Mouse (Mus musculus) heart, embryonic 12.5 days (tissue): ENCODE results near the gene Atg7. TPM values are rescaled to one million over a fixed set of nuclear protein-coding genes. Genes with fewer than 3 reads are reported as not detected.

ENCODE experiments used
- ATAC-seq: fragments of 200-750 bp; cut with Nextera tagmentation; 2 replicates; pipeline ENCODE4 v1.8.0; 2017; ENCODE audit warnings: moderate TSS enrichment, moderate library complexity; ENCODE audit not compliant: insufficient number of reproducible peaks, low FRiP score
- H3K27ac ChIP-seq: fragments of 300-500 bp; sonication (generic); 2 replicates; pipeline ENCODE4 v1.5.1; 2016; ENCODE audit warnings: mild to moderate bottlenecking, moderate library complexity; ENCODE audit not compliant: poor library complexity, severe bottlenecking
- H3K27me3 ChIP-seq: fragments of 300-500 bp; sonication (generic); replicated peaks from 2 replicates; pipeline ENCODE4 v1.6.1; 2016; ENCODE audit warnings: mild to moderate bottlenecking, moderate library complexity
- H3K36me3 ChIP-seq: fragments of 300-500 bp; sonication (generic); 2 replicates; pipeline ENCODE4 v1.6.1; 2016; ENCODE audit warnings: mild to moderate bottlenecking, moderate library complexity
- H3K4me1 ChIP-seq: fragments of 300-500 bp; sonication (generic); replicated peaks from 2 replicates; pipeline ENCODE4 v1.6.1; 2016; ENCODE audit warnings: mild to moderate bottlenecking
- H3K4me2 ChIP-seq: fragments of 300-500 bp; sonication (generic); 2 replicates; pipeline ENCODE4 v1.6.1; 2016; ENCODE audit warnings: mild to moderate bottlenecking, moderate library complexity
- H3K4me3 ChIP-seq: fragments of 300-500 bp; sonication (generic); 2 replicates; pipeline ENCODE4 v1.5.1; 2016; ENCODE audit warnings: mild to moderate bottlenecking
- H3K9ac ChIP-seq: fragments of 300-500 bp; sonication (generic); 2 replicates; pipeline ENCODE4 v1.6.1; 2016; ENCODE audit warnings: mild to moderate bottlenecking, moderate library complexity
- H3K9me3 ChIP-seq: fragments of 300-500 bp; sonication (generic); replicated peaks from 2 replicates; pipeline ENCODE4 v1.6.1; 2016; ENCODE audit warnings: mild to moderate bottlenecking, moderate library complexity
- WGBS: fragments of 180-500 bp; shearing (Covaris S2); methylation state at CpG from one replicate; pipeline ENCODE4 v1.1.7; 2016; 5-methylcytosine and 5-hydroxymethylcytosine counted together
- polyA plus RNA-seq: library from polyadenylated mRNA; unstranded; fragments of >200 nt; fragmentation: Nextera tagmentation; extraction: Ambion mirVana; gene quantifications from 2 replicates; pipeline ENCODE4 v1.2.1, GENCODE M21; 2016

Atg7 gene
- polyA plus RNA-seq, 1 experiment from 2014 or later: 18.4 TPM

GRCm38 (mm10) chr6:114657807-114658206 lies 14.9 kb downstream of the Atg7 start:
- Histone ChIP-seq H3K9me3 (no peaks in the 10 kb centered on the region), H3K27me3 (no peaks in the 10 kb centered on the region), H3K27ac (no peak overlapping the region), H3K4me1 (peaks cover 16% of the 10 kb centered on the region), H3K4me2 (no peak overlapping the region), H3K9ac (no peak overlapping the region), H3K4me3 (no peak overlapping the region), H3K36me3 (no peaks in the 10 kb centered on the region)
- no peak for ATAC-seq
- 66% methylated on average over 4 of the region's 4 CpGs for WGBS

GRCm38 (mm10) chr6:114659278-114659991 lies 16.5 kb downstream of the Atg7 start:
- Histone ChIP-seq H3K27ac (no peak overlapping the region; the same call in 1 of the 2 replicates), H3K9me3 (no peaks in the 10 kb centered on the region), H3K4me2 (no peak overlapping the region), H3K27me3 (no peaks in the 10 kb centered on the region), H3K9ac (no peak overlapping the region), H3K4me3 (no peak overlapping the region), H3K36me3 (no peaks in the 10 kb centered on the region), H3K4me1 (peaks cover 16% of the 10 kb centered on the region)
- ATAC-seq: peak; percentile 90
- 37% methylated on average over 4 of the region's 4 CpGs for WGBS

GRCm38 (mm10) chr6:114659992-114660800 lies 17.3 kb downstream of the Atg7 start:
- WGBS: 56% methylated on average over 5 of the region's 5 CpGs
- no peak overlapping the region for H3K4me3 ChIP-seq
- H3K27ac ChIP-seq: no peak overlapping the region; the same call in 1 of the 2 replicates
- peaks cover 16% of the 10 kb centered on the region for H3K4me1 ChIP-seq
- H3K4me2 ChIP-seq: no peak overlapping the region
- H3K9ac ChIP-seq: no peak overlapping the region
- H3K9me3 ChIP-seq: no peaks in the 10 kb centered on the region
- no peaks in the 10 kb centered on the region for H3K36me3 ChIP-seq
- ATAC-seq: peak; percentile 86
- no peaks in the 10 kb centered on the region for H3K27me3 ChIP-seq

- H3K4me1 ChIP-seq: peaks cover 16% of the 10 kb centered on the region
- no peak overlapping the region for H3K4me2 ChIP-seq
- H3K9me3 ChIP-seq: no peaks in the 10 kb centered on the region
- no peak overlapping the region for H3K9ac ChIP-seq
- H3K27ac ChIP-seq: no peak overlapping the region
- no peak overlapping the region for H3K4me3 ChIP-seq
- H3K27me3 ChIP-seq: no peaks in the 10 kb centered on the region
- ATAC-seq: no peak
- WGBS: 84% methylated on average over 2 of the region's 2 CpGs
- no peaks in the 10 kb centered on the region for H3K36me3 ChIP-seq
These were observed 20.8 kb downstream of the Atg7 start for GRCm38 (mm10) chr6:114663707-114664106.

GRCm38 (mm10) chr6:114664716-114665115 lies 21.8 kb downstream of the Atg7 start:
- ATAC-seq: no peak

GRCm38 (mm10) chr6:114667518-114667917 lies 24.6 kb downstream of the Atg7 start:
- Histone ChIP-seq H3K36me3 (no peaks in the 10 kb centered on the region), H3K4me3 (no peak overlapping the region), H3K4me2 (no peak overlapping the region), H3K27me3 (no peaks in the 10 kb centered on the region), H3K4me1 (no peaks in the 10 kb centered on the region), H3K9me3 (no peaks in the 10 kb centered on the region), H3K9ac (no peak overlapping the region), H3K27ac (no peak overlapping the region)
- ATAC-seq: no peak
- WGBS: 85% methylated on average over 6 of the region's 6 CpGs

More at GRCm38 (mm10) chr6:114664716-114665115, 21.8 kb downstream of the Atg7 start:
- H3K4me2 ChIP-seq: no peak overlapping the region
- H3K4me1 ChIP-seq: peaks cover 9% of the 10 kb centered on the region
- no peaks in the 10 kb centered on the region for H3K27me3 ChIP-seq
- no peak overlapping the region for H3K4me3 ChIP-seq
- no peaks in the 10 kb centered on the region for H3K9me3 ChIP-seq
- H3K27ac ChIP-seq: no peak overlapping the region
- no peak overlapping the region for H3K9ac ChIP-seq
- 67% methylated on average over 2 of the region's 2 CpGs for WGBS
- H3K36me3 ChIP-seq: no peaks in the 10 kb centered on the region

- H3K27me3 ChIP-seq: no peaks in the 10 kb centered on the region
- H3K4me1 ChIP-seq: no peaks in the 10 kb centered on the region
- no peak for ATAC-seq
These were observed 31.9 kb downstream of the Atg7 start for GRCm38 (mm10) chr6:114674771-114675170.

GRCm38 (mm10) chr6:114676091-114676490 lies 33.2 kb downstream of the Atg7 start:
- no peak overlapping the region for H3K4me2 ChIP-seq
- H3K9ac ChIP-seq: no peak overlapping the region
- peaks cover 10% of the 10 kb centered on the region for H3K9me3 ChIP-seq
- H3K4me3 ChIP-seq: no peak overlapping the region
- H3K27ac ChIP-seq: no peak overlapping the region
- peaks cover 45% of the 10 kb centered on the region for H3K36me3 ChIP-seq
- 51% methylated on average over 5 of the region's 5 CpGs for WGBS
- H3K4me1 ChIP-seq: 0 out of 2 replicates have a peak, but pooled peaks cover 3% of the 10 kb centered on the region
- H3K27me3 ChIP-seq: no peaks in the 10 kb centered on the region
- no peak for ATAC-seq

More at GRCm38 (mm10) chr6:114674771-114675170, 31.9 kb downstream of the Atg7 start:
- Histone ChIP-seq H3K9me3 (peaks cover 10% of the 10 kb centered on the region), H3K9ac (no peak overlapping the region), H3K4me3 (no peak overlapping the region), H3K27ac (no peak overlapping the region), H3K4me2 (no peak overlapping the region), H3K36me3 (peaks cover 36% of the 10 kb centered on the region)

GRCm38 (mm10) chr6:114682092-114682711 lies 39.3 kb downstream of the Atg7 start:
- 83% methylated on average over 9 of the region's 9 CpGs for WGBS
- Histone ChIP-seq H3K27me3 (no peaks in the 10 kb centered on the region), H3K36me3 (peaks cover 24% of the 10 kb centered on the region), H3K27ac (no peak overlapping the region), H3K9ac (no peak overlapping the region), H3K4me1 (0 out of 2 replicates have a peak, but pooled peaks cover 3% of the 10 kb centered on the region), H3K9me3 (no peaks in the 10 kb centered on the region), H3K4me2 (no peak overlapping the region), H3K4me3 (no peak overlapping the region)
- ATAC-seq: no peak

- 76% methylated on average over 1 of the region's 1 CpGs for WGBS
- Histone ChIP-seq H3K36me3 (peaks cover 15% of the 10 kb centered on the region), H3K9ac (no peak overlapping the region), H3K9me3 (no peaks in the 10 kb centered on the region), H3K27ac (no peak overlapping the region), H3K27me3 (no peaks in the 10 kb centered on the region), H3K4me1 (peaks cover 16% of the 10 kb centered on the region), H3K4me2 (no peak overlapping the region), H3K4me3 (no peak overlapping the region)
- no peak for ATAC-seq
These were observed 40.8 kb downstream of the Atg7 start for GRCm38 (mm10) chr6:114683741-114684140.

GRCm38 (mm10) chr6:114684407-114684806 lies 41.5 kb downstream of the Atg7 start:
- no peaks in the 10 kb centered on the region for H3K9me3 ChIP-seq
- H3K36me3 ChIP-seq: peaks cover 15% of the 10 kb centered on the region
- no peak for ATAC-seq
- WGBS: 45% methylated on average over 3 of the region's 3 CpGs
- no peak overlapping the region for H3K4me2 ChIP-seq
- no peak overlapping the region for H3K4me3 ChIP-seq
- H3K27ac ChIP-seq: no peak overlapping the region
- H3K9ac ChIP-seq: no peak overlapping the region
- H3K27me3 ChIP-seq: no peaks in the 10 kb centered on the region
- peaks cover 23% of the 10 kb centered on the region for H3K4me1 ChIP-seq
